Mouse (Mus musculus): ENCODE measurements around the gene Pnpla1.

Gene Pnpla1

DNA sequence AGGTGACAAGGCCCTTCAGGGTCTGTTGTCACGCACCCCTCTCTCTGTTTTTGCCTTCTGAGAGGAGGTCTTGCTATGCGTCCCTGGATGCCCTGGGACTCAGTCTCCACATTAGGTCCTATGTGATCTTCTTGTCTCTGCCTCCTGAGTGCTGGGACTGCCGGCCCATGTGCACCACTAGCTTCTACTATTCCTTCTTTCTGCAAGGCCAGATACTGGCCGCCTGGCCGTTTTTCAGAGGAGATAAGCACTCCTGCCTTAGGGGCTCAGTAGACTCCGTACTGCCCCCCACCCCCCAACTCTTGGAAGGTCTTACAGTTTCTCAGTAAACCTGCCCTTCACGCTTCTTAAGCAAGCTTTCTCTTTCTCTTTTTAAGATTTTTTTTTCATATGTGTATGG lies 77.9 kb downstream of the Pnpla1 start:
- TF ChIP-seq CTCF (conservative IDR thresholded peaks at IDR 0.05; ENCODE audit: low read length), result no peak
- TF ChIP-seq NANOG (IDR thresholded peaks at IDR 0.05; ENCODE audit: borderline replicate concordance, low read length), result no peak
- TF ChIP-seq POU5F1 (IDR thresholded peaks at IDR 0.05; ENCODE audit: borderline replicate concordance, low read length), result no peak
- Histone ChIP-seq H3K4me1 (replicated peaks; ENCODE audit: low read depth, low read length) (peaks cover 15% of the 10 kb centered on the region), H3K27me3 (ENCODE audit: insufficient read depth, low read length) (no peaks in the 10 kb centered on the region), H3K4me3 (replicated peaks; ENCODE audit: low read length) (no peak overlapping the region), H3K36me3 (ENCODE audit: insufficient read depth, low read length) (no peaks in the 10 kb centered on the region), H3K9me3 (ENCODE audit: low read length) (peaks cover 59% of the 10 kb centered on the region)

GRCm38 (mm10) chr17:28936622-28937345 lies 78.6 kb downstream of the Pnpla1 start:
- Histone ChIP-seq H3K4me1 (replicated peaks; ENCODE audit: low read depth, low read length) (peaks cover 11% of the 10 kb centered on the region), H3K9me3 (ENCODE audit: low read length) (peaks cover 65% of the 10 kb centered on the region), H3K27me3 (ENCODE audit: insufficient read depth, low read length) (no peaks in the 10 kb centered on the region), H3K36me3 (ENCODE audit: insufficient read depth, low read length) (no peaks in the 10 kb centered on the region), H3K4me3 (replicated peaks; ENCODE audit: low read length) (peak overlapping the region; percentile 17; the same call in 1 of the 2 replicates)
- TF ChIP-seq CTCF (conservative IDR thresholded peaks at IDR 0.05; ENCODE audit: low read length) (peak; percentile 51), POU5F1 (IDR thresholded peaks at IDR 0.05; ENCODE audit: borderline replicate concordance, low read length) (no peak), NANOG (IDR thresholded peaks at IDR 0.05; ENCODE audit: borderline replicate concordance, low read length) (no peak)

Data from E14TG2a.4 (cell line).